Mouse (Mus musculus): ENCODE data around the gene Sox12.
"Not testable (repeated sequence)": the region's sequence is repeated elsewhere in the genome, so short reads cannot be mapped to it uniquely, and the experiment has no call there.

Sox12 gene

GRCm38 (mm10) chr2:152397680-152398435 is at the start of gene Sox12:
Sox12 (minus strand) TSS chr2:152398063.
- peak; percentile 83 for DNase-seq (ENCODE audit: low read depth)

GRCm38 (mm10) chr2:152447461-152447860 is 49.6 kb upstream of the Sox12 start:
- no peak for DNase-seq (ENCODE audit: low read depth)

GRCm38 (mm10) chr2:152446642-152447041 is 48.8 kb upstream of the Sox12 start:
- no peak for DNase-seq (ENCODE audit: low read depth)

GRCm38 (mm10) chr2:152443281-152443680 is 45.4 kb upstream of the Sox12 start:
- DNase-seq (ENCODE audit: low read depth), result no peak

GRCm38 (mm10) chr2:152442322-152442721 is 44.5 kb upstream of the Sox12 start:
- no peak for DNase-seq (ENCODE audit: low read depth)

- no peak for DNase-seq (ENCODE audit: low read depth)
Observed at GRCm38 (mm10) chr2:152439833-152440232, 42.0 kb upstream of the Sox12 start.

GRCm38 (mm10) chr2:152438963-152439362 is 41.1 kb upstream of the Sox12 start:
- DNase-seq (ENCODE audit: low read depth), result no peak

GRCm38 (mm10) chr2:152436983-152437860 is 39.4 kb upstream of the Sox12 start:
- peak; percentile 64 for DNase-seq (ENCODE audit: low read depth)

- DNase-seq (ENCODE audit: low read depth), result no peak
Observed at GRCm38 (mm10) chr2:152436405-152436901, 38.6 kb upstream of the Sox12 start.

- not testable (repeated sequence) for DNase-seq (ENCODE audit: low read depth)
Observed at GRCm38 (mm10) chr2:152428481-152428880, 30.6 kb upstream of the Sox12 start.

GRCm38 (mm10) chr2:152427493-152427892 is 29.6 kb upstream of the Sox12 start:
- DNase-seq (ENCODE audit: low read depth), result no peak

- DNase-seq (ENCODE audit: low read depth), result no peak
Observed at GRCm38 (mm10) chr2:152415786-152416185, 17.9 kb upstream of the Sox12 start.

- no peak for DNase-seq (ENCODE audit: low read depth)
Observed at GRCm38 (mm10) chr2:152415287-152415686, 17.4 kb upstream of the Sox12 start, which contains the start of gene 6820408C15Rik. 6820408C15Rik (plus strand) TSS chr2:152415587.

GRCm38 (mm10) chr2:152414591-152415165 is 16.8 kb upstream of the Sox12 start, which contains the start of gene Zcchc3:
Zcchc3 (minus strand) TSS chr2:152415027.
- peak; percentile 71 for DNase-seq (ENCODE audit: low read depth)

- no peak for DNase-seq (ENCODE audit: low read depth)
Observed at GRCm38 (mm10) chr2:152413765-152414584, 16.1 kb upstream of the Sox12 start.

- no peak for DNase-seq (ENCODE audit: low read depth)
Observed at GRCm38 (mm10) chr2:152413158-152413764, 15.4 kb upstream of the Sox12 start.

GRCm38 (mm10) chr2:152412526-152413157 is 14.8 kb upstream of the Sox12 start:
- no peak for DNase-seq (ENCODE audit: low read depth)

- DNase-seq (ENCODE audit: low read depth), result no peak
Observed at GRCm38 (mm10) chr2:152411471-152411870, 13.6 kb upstream of the Sox12 start.

GRCm38 (mm10) chr2:152410971-152411371 is 13.1 kb upstream of the Sox12 start:
- DNase-seq (ENCODE audit: low read depth), result no peak

GRCm38 (mm10) chr2:152409781-152410180 is 11.9 kb upstream of the Sox12 start:
- DNase-seq (ENCODE audit: low read depth), result no peak
